Mouse (Mus musculus): ENCODE measurements around the gene Tspan5.

Tspan5 gene

GRCm38 (mm10) chr3:138813139-138813810, 71.3 kb downstream of the Tspan5 start:
- no peak for DNase-seq

- DNase-seq, result no peak
These were observed 72.5 kb downstream of the Tspan5 start for GRCm38 (mm10) chr3:138814457-138814856.

DNA sequence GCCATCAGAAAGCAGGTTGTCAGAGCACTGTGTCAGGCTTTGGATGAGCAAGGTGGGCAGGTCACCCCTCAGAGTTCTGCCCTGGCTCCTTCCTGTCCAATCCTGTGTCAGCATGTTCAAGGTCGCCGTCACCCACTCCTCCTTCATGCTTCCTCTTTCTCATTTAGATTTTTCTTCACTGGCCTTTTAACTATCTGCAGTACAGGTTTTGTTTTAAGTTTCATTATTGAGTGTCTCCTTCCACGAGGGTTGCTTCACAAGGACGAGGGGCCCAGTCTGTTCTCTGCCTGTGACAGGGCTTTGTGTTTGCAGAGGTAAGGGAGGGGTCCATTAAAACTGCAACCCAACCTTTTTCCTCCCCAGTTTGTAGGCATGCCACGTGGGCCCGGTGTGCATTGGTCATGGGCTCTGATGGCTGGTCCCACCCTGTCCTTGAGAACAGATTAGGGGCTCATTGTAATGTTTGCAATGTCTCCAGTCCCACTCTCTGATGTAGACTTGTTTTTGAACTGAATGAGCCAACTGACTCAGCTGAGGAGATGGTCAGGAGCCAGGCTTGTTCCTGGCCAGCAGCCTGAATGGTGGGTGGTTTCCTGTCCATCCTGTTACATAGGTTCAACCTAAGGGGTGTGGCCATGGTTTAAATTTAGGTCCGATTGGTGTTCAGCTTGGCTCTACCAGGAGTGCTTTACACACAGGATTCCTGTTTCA, 73.3 kb downstream of the Tspan5 start:
- peak in 1 of 2 experiments; percentile 49 for DNase-seq

DNA sequence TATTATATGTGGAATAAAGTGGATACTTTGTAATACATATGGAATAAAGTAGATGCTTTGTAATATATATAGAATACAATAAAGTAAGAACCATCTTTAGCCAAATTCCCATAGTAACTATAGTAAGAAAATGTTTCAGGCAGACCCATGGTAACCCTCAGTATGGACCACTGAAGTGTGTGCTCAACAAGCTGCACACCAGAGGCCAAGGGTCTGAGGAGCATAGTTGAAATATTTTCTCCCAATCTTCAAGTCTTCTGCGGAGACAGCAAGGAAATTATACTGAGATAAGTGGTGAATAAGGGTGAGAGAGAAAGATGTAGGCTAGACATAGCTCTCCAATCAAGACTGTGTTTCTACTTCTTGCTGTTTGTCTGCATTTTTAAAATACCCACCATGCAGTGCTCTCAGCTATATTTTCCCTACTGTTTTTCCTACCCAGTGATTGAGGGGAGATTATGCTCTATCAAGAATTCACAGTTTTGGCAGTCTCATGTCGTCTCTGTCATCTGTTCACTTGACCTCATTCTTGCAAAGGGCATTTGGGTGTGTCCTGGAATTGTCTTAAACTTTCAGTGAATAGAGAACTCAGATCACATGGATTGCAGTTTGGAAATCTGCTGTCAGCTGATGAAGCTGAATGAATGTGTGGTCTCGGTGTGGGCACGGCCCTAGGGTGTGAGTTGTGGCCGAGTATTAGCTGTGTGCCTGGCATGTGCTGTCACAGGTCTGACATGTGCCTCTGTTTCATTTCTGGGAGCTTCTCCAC, 75.1 kb downstream of the Tspan5 start:
- peak in 1 of 2 experiments; percentile 14 for DNase-seq

DNA sequence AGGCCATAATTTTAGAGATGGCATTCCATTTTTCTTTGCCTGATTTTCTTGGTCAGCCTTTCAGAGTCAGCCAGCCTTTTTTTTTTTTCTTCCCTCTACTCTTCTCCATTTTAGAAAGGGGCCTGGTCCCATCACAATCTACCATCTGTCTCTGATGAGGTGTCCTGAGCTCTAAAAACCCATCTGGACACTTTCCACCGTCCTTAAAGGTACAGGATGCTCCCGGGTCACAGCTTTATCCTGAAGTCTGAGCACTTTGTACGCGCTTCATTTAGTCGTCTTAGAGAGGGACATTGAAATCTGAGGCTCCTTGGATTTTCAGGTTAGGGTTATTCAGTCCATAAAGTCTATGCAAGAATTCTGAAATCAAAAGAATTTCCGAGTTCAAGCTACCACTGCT, 77.9 kb downstream of the Tspan5 start:
- no peak for DNase-seq

DNA sequence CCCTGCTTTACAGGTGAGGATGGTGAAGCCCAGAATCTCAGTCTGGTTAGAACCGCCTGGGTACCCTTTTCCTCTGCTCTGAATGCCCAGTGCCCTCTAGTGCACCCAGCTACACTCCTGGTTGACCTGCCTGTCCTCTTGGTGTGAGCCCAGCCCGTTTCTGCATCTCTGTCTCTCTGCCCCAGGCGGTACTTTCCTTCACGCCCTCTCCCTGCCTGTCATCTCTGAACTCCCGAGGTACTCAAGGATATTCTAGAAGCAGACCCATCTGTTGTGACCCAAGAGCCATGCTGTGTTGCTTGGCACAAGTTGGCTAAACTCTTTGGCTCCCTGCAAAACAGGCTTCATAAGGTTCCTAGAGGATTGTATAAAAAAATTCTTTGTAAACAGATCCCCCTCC, 78.3 kb downstream of the Tspan5 start:
- DNase-seq, result no peak

- peak in 1 of 2 experiments; percentile 27 for DNase-seq
These were observed 80.0 kb downstream of the Tspan5 start for GRCm38 (mm10) chr3:138821886-138822445.

- DNase-seq, result no peak
These were observed 81.9 kb downstream of the Tspan5 start for GRCm38 (mm10) chr3:138823857-138824256.

DNA sequence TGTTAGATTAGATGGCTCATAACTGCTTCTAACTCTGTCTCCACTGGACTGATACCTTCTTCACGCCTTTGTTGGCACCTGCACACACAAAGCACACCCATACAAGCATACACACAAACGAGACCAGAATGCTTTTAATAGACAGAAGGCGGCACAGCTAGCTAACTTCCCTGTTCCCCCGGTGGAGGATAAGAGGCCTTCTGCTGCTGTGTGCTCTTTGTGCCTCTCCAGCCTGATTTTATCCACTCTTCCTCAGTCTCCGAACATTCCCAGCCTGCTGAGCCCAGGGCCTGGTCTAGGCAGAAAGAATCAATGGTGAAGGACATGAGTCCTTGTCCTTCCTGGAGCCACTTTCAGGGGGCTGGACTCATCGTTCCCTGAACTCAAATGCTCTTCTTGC, 83.3 kb downstream of the Tspan5 start:
- no peak for DNase-seq

DNA sequence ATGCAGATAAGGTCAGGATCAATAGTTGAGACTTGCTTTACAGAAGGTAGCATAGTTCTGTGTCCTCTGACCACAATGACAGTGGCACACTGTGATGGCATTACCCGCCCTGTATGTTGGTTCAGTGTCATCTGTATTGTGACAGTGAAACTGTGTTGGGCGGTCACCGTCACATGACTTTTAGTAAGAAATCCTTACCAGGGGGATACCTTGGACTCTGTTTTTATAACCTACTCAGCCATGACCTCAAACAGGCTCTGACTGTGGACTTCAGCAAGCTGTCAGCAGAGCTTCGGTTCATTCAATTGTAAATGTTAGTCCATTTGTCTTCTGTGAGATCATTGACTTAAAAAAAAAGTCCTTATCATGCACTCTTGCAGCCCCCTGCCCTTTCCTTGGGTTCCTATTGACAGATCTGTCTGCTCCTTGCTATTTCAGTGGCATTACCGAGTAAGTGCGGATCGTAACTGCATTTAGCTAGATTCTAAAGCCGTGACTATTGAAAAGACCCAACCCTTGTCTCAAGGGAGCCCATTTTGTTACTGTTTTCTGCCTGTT, 84.3 kb downstream of the Tspan5 start:
- DNase-seq, result no peak

- no peak for DNase-seq
These were observed 91.0 kb downstream of the Tspan5 start for GRCm38 (mm10) chr3:138832827-138833517.

DNA sequence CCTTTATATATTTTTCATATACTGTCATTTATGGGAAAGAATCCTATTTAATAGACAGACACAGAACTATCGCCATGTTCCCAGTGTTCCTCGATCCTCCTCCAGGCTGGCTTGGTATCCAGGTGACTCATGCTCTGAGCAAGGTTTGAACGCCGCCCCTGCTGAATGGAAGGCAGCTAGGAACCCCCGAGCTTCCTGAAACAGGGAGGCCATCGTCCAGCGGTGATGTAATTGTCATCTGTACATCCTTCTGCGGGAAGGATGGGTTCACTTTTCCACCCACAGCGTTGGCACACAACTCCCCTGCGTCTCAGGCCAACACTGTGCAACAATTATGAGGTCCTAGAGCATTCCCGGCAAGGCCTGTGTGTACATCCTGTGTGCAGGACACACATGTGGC, 92.2 kb downstream of the Tspan5 start:
- no peak for DNase-seq

GRCm38 (mm10) chr3:138836937-138837336, 94.9 kb downstream of the Tspan5 start:
- DNase-seq, result no peak

DNA sequence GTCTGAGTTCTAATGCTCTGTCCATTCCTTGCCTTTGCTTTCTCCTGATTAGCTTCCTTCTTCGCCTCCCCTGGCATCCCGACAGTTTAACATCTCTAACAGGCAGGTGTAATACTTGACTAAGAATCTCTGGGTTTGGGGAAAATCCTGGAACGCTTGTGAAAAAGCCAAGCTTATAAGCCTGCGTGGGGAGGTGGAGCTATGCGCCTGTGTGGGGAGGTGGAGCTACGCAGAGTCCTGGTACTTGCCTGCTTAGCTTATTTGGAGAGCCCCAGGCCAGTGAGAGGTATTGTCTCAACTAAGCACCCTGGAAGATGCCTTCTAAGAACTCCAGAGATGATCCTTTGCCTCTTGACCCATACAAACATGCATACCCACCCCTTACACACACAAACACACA, 95.7 kb downstream of the Tspan5 start:
- no peak for DNase-seq

- no peak for DNase-seq
These were observed 97.7 kb downstream of the Tspan5 start for GRCm38 (mm10) chr3:138839656-138840055.

GRCm38 (mm10) chr3:138841288-138841687, 99.3 kb downstream of the Tspan5 start:
- no peak for DNase-seq

- peak; percentile 36 to 58 for DNase-seq
These were observed 101.2 kb downstream of the Tspan5 start for GRCm38 (mm10) chr3:138843180-138843579.

DNA sequence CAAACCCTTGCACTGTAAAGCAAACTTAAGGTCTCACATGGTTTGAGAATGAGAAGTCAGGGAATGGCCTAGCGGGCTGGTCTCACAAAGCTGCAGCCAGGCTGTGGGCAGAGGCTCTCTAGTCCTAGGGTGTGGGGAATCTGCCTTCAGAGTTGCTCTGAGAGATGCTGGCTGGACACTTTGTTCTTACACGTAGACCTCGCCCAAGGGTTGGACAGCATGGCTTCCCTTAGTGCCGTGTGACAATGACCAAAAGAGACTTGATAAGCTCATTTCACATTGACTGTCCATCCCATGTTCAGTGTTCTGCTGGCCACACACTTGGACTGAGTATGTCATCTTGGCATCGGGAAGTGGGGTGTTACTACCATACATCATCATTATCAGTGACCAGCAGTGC, 101.6 kb downstream of the Tspan5 start:
- DNase-seq, result no peak

GRCm38 (mm10) chr3:138845820-138846219, 103.8 kb downstream of the Tspan5 start:
- no peak for DNase-seq

GRCm38 (mm10) chr3:138847809-138848208, 105.8 kb downstream of the Tspan5 start:
- no peak for DNase-seq

DNA sequence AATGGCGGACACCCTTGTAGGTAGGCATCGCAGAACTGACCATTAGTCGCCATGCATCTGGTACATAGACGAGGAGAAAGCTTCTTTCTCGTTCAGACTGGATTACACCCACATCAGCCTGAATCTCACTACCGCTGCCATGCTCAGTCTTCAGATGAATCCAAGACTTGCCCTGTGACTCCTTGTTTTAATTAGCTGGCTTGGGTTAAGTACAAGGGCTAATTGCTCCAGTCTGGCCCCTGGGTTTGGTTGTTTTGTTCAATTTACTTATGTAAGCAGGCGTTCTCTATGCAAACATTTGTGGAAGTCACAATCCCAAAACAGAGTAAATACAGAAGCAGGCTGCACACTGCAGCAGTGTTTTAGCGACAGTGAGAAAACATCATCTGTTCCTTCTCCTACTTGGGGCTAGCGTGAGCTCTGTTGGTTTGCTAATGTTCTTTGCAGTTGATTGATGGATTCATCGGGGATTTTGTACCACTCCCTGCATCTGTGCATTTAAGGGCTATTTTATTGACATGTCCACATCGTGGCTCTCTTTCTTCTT, 107.8 kb downstream of the Tspan5 start:
- DNase-seq, result no peak

DNA sequence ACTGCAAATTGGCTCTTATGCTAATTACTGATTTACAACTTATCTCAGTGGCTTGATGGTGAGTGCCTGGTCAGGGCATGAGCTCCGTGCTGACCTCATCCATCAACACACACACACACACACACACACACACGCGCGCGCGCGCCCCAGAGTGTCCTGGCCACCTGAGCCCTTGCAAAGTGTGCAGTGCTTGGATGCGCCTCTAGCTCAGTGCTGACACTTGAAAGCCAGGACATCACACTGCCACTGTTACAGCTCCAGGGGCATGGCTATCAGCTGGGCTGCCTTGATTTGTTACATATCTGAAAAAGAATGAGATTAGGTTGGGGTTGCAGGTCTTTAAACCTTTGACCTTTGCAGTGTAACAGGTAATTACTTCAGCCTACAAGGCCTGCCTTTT, 109.9 kb downstream of the Tspan5 start:
- no peak for DNase-seq
